Mouse (Mus musculus): ENCODE data around the gene Zan.

- no peak for TF ChIP-seq CTCF (IDR thresholded peaks at IDR 0.05; ENCODE audit: extremely low read depth, insufficient read depth, low read length)
- no peak for TF ChIP-seq POLR2A (IDR thresholded peaks at IDR 0.05; ENCODE audit: extremely low read depth, insufficient read depth, low read length)
These were observed 48.6 kb upstream of the Zan start for GRCm38 (mm10) chr5:137525511-137525910.

Measured in cortical plate, adult 2 months (tissue).